Mouse (Mus musculus) skeletal muscle tissue, postnatal 0 days (tissue): Measurements from ENCODE around the gene Cdk7. TPM values are rescaled to one million over a fixed set of nuclear protein-coding genes. Genes with fewer than 3 reads are reported as not detected.

Experiments
- polyA plus RNA-seq: library from polyadenylated mRNA; unstranded; fragments of >200 nt; fragmentation: Nextera tagmentation; extraction: Ambion mirVana; gene quantifications from 2 replicates; pipeline ENCODE4 v1.2.1, GENCODE M21; 2015

The Cdk7 gene
- polyA plus RNA-seq, result 46.7 and 50.0 TPM in 2 replicates

GRCm38 (mm10) chr13:100730861-100731176, at the start of gene Cdk7:
Gene Cdk7, minus strand, starts transcription at chr13:100730939.

GRCm38 (mm10) chr13:100775252-100776055, 44.7 kb upstream of the Cdk7 start, which contains the start of gene Cenph:
Gene Cenph, minus strand, starts transcription at chr13:100775899.

DNA sequence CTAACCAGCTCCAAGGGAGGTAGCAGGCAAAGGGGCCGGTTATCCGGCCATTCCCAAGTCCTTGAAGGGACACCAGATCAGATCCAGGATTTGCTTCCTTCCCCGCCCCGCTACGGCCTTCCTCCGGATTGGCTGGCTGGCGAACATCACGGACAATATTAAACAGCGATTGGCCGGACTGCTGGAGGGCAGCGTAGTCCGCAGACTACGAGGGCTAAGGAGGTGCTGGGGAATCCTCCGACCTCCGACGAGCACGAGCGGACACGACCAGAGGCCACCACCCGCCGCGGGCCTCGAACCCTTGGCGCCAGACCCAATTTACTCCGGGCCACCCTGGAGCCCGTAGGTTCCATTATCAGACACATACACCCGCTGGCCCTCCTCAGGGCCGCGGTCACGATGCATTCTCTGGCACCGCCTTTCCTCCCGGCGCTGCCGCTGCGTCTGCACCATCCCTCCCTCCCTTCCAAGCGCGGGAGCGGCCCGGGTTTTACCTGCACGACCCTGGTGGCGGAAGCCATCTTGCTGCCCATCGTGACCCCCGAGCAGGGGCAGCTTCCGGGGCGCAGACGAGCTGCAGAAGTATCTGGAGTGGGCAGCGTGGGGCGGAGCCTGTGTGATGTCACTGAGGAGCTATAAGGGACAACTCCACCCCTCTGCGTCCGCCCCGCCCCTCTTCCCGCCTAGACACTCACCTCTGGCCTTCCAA, 13.5 kb upstream of the Cdk7 start, which contains the start of gene Mrps36:
Gene Mrps36, minus strand, starts transcription at position 624 of the 709 bp plus-strand sequence.

GRCm38 (mm10) chr13:100669291-100670022, 61.3 kb downstream of the Cdk7 start, which contains the start of gene Ccdc125:
Gene Ccdc125, plus strand, starts transcription at chr13:100669717.

Other genes with a start within 250 kb of the Cdk7 start
- gene Gtf2h2, start 238.4 kb downstream of the Cdk7 start, polyA plus RNA-seq, result 30.5 and 35.4 TPM in 2 replicates
- 0.33 and 0.43 TPM in 2 replicates for gene Ocln, start 178.2 kb downstream of the Cdk7 start, polyA plus RNA-seq
- gene Marveld2, start 114.0 kb downstream of the Cdk7 start, polyA plus RNA-seq, result 3.9 and 4.5 TPM in 2 replicates
- 142 and 150 TPM in 2 replicates for gene Ak6, start 80.0 kb downstream of the Cdk7 start, polyA plus RNA-seq
- gene Rad17, start 79.9 kb downstream of the Cdk7 start, polyA plus RNA-seq, result 14.4 and 14.9 TPM in 2 replicates
- 6.9 and 10.4 TPM in 2 replicates for gene Taf9, start 79.4 kb downstream of the Cdk7 start, polyA plus RNA-seq
- 1.4 and 1.8 TPM in 2 replicates for gene Ccdc125, start 61.2 kb downstream of the Cdk7 start, polyA plus RNA-seq
- 248 and 282 TPM in 2 replicates for gene Mrps36, start 13.7 kb upstream of the Cdk7 start, polyA plus RNA-seq
- gene Cenph, start 45.0 kb upstream of the Cdk7 start, polyA plus RNA-seq, result 6.2 and 6.7 TPM in 2 replicates
- gene Ccnb1, start 55.6 kb upstream of the Cdk7 start, polyA plus RNA-seq, result 31.4 and 34.7 TPM in 2 replicates
- gene Slc30a5, start 102.5 kb upstream of the Cdk7 start, polyA plus RNA-seq, result 21.9 and 25.6 TPM in 2 replicates